Mouse (Mus musculus): ENCODE results near the gene Gm27021. TPM values are rescaled to one million over a fixed set of nuclear protein-coding genes. Genes with fewer than 3 reads are reported as not detected.
A peak's percentile ranks its signal among the peaks of the same experiment; 100 is the strongest.

The Gm27021 gene
- polyA plus RNA-seq, 1 experiment from 2014 or later: 2.3 TPM

DNA sequence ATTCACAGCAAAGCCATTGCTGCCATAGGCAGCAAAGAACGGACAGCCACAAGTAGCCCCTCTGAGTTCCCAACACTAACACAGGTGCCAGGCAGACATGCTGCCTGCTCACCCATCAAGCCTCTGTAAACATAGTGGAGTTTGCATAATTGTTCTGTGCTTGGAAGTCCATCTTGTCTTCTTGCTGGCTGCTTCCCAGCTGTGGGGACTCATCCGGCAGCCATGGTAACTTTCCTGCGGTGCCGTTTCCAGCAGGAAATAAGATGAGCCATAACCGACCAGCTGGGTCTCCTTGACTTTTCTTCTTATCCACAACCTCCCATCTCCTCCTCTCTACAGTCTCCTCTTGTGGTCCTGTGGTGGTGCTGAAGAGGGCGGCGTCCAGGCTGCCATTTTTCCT lies 30.5 kb upstream of the Gm27021 start:
- Histone ChIP-seq H3K27ac (peak overlapping the region; percentile 85), H3K9ac (no peak overlapping the region), H3K4me1 (peaks cover 60% of the 10 kb centered on the region), H3K36me3 (no peaks in the 10 kb centered on the region), H3K4me3 (no peak overlapping the region), H3K27me3 (peaks cover 10% of the 10 kb centered on the region; the same call in 1 of the 2 replicates), H3K9me3 (no peaks in the 10 kb centered on the region), H3K4me2 (no peak overlapping the region)
- 38% methylated on average over 7 of the region's 7 CpGs for WGBS
- no peak for ATAC-seq (ENCODE audit: borderline replicate concordance, extremely low read depth, low FRiP score, low TSS enrichment)

DNA sequence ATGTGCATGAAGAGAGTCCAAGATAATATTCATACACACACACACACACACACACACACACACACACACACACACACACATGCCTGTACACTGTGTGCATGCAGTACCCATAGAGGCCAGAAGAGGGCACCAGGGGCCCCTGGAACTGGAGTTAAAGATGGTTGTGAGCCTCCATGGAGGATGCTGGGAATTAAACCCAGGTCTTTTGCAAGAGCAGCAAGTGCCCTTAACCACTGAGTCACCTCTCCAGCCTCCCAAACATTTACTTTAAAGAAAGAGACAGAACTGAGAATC lies 30.0 kb upstream of the Gm27021 start:
- H3K27ac ChIP-seq: no peak overlapping the region
- no peaks in the 10 kb centered on the region for H3K36me3 ChIP-seq
- no peaks in the 10 kb centered on the region for H3K9me3 ChIP-seq
- ATAC-seq (ENCODE audit: borderline replicate concordance, extremely low read depth, low FRiP score, low TSS enrichment): no peak
- no peak overlapping the region for H3K9ac ChIP-seq
- no peak overlapping the region for H3K4me3 ChIP-seq
- peaks cover 10% of the 10 kb centered on the region; the same call in 1 of the 2 replicates for H3K27me3 ChIP-seq
- H3K4me1 ChIP-seq: peaks cover 60% of the 10 kb centered on the region
- no peak overlapping the region for H3K4me2 ChIP-seq

DNA sequence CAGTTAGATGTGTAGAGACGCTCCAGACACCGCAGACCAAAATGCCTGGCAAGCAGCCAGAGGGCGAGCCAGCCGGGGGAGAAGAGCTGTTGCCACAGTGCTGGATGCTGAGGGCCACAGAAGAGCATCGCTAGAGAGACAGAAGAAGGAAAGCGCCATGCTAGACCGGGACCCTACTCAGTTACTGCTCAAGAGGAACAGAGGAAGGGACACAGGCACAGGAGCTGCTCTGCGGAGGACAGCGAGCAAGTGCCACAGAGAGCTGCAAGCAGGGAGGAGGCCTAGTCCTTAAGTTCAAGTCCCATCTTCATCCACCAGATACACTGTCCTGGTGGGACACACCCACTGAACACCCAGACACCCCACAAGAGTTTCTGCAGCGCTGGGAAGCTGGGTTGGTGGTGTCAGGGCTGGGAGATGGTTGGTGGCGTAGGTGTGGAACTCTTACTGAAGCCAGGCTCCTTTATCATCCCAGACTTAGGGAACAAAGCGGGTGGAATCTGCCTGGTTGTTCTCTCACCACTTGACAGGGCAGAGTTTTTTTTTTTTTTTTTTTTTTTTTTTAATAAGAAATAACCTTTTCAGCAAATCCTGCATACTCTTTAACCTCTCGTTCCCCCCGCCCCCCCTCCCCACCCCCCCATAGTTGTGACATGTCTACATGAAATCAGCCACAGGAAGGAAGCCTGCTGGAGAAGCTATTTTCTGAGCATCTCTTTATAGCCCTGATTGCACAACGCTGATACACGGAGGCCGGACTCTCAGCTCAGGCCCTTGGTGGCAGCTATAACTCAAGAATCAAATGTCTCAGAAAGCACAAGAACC lies 29.5 kb upstream of the Gm27021 start:
- no peak for ATAC-seq (ENCODE audit: borderline replicate concordance, extremely low read depth, low FRiP score, low TSS enrichment)
- no peak overlapping the region for H3K4me3 ChIP-seq
- H3K27ac ChIP-seq: peak overlapping the region; percentile 85
- 45% methylated on average over 15 of the region's 17 CpGs for WGBS
- H3K36me3 ChIP-seq: no peaks in the 10 kb centered on the region
- no peak overlapping the region for H3K9ac ChIP-seq
- 0 out of 2 replicates have a peak overlapping the region, but pooled peaks have one; percentile 3 for H3K4me2 ChIP-seq
- 0 out of 2 replicates have a peak, but pooled peaks cover 6% of the 10 kb centered on the region for H3K27me3 ChIP-seq
- H3K4me1 ChIP-seq: peaks cover 62% of the 10 kb centered on the region
- H3K9me3 ChIP-seq: no peaks in the 10 kb centered on the region

DNA sequence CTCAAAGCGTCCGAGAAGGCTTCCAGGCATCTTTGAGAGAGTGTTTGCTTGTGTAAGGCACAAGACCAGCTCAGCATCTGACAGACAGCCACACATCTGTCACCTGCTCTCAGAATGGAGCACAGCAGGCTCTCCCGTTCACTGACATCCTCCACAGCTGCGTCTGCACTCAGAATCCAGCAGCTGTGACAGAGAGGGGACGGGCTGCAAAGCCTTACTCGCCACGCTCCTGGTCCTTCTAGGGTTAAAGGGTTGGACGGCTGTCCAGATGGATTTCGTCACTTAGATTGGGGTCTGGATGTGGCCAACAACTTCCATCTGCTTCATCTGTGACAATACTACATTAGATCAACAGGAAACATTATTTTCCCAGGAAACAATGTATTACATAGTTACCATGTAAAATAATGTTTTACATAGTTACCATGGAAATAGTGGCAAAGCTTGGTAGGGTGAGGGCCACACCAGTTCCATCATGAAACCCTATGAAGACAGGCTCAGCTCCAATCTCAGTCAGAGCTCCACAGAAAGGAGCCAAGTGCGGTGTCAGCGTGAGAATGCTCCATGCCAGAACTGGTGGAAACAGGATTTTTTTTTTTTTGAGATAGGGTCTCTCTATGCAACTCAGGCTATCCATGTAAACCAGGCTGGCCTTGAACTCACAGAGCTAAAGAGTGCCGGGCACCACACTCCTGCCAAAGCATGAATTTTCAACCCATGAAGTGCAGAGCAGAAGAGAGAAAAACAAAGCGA lies 28.7 kb upstream of the Gm27021 start:
- WGBS: 25% methylated on average over 13 of the region's 13 CpGs
- Histone ChIP-seq H3K27ac (peak overlapping the region; percentile 85), H3K9me3 (no peaks in the 10 kb centered on the region), H3K4me1 (peaks cover 62% of the 10 kb centered on the region), H3K9ac (no peak overlapping the region), H3K36me3 (no peaks in the 10 kb centered on the region), H3K4me2 (peak overlapping the region; percentile 3; the same call in 1 of the 2 replicates), H3K4me3 (no peak overlapping the region), H3K27me3 (no peaks in the 10 kb centered on the region)
- ATAC-seq (ENCODE audit: borderline replicate concordance, extremely low read depth, low FRiP score, low TSS enrichment): peak; percentile 78

DNA sequence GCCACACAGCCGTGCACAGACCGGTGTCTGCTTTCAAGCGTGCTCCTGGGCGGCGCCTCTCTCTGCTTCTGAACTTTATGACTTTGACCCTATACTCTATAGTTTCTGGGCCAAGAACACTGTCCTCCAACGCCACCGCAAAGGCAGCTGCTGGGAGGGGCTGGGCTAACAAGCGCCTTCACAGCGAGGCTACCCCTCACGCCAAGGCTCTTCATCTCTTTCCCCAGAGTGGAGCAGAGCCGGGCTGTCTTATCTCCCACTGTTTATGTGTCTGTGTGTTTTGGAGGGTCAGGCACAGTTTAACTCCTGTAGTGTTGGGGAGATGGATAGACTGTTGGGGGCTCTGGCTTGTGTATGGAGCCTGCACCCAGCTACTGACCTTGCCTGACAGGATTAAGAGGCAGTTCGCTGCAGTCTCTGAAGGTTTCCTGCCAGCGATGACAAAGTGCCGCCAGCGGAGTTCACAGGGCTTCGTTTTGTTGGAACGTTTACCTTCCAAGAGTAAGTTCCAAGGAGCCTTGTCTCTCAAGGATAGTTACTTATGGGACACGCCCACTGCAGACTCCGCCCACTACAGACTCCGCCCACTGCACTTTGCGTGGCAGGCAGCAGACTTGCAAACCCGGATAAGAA lies 26.1 kb upstream of the Gm27021 start:
- peak; percentile 90 for ATAC-seq (ENCODE audit: borderline replicate concordance, extremely low read depth, low FRiP score, low TSS enrichment)
- no peak overlapping the region for H3K9ac ChIP-seq
- peaks cover 16% of the 10 kb centered on the region; the same call in 1 of the 2 replicates for H3K27me3 ChIP-seq
- peaks cover 49% of the 10 kb centered on the region for H3K4me1 ChIP-seq
- H3K27ac ChIP-seq: peak overlapping the region; percentile 58; the same call in 1 of the 2 replicates
- H3K4me3 ChIP-seq: no peak overlapping the region
- 9% methylated on average over 22 of the region's 22 CpGs for WGBS
- no peaks in the 10 kb centered on the region for H3K9me3 ChIP-seq
- peak overlapping the region; percentile 24; the same call in 1 of the 2 replicates for H3K4me2 ChIP-seq
- no peaks in the 10 kb centered on the region for H3K36me3 ChIP-seq

DNA sequence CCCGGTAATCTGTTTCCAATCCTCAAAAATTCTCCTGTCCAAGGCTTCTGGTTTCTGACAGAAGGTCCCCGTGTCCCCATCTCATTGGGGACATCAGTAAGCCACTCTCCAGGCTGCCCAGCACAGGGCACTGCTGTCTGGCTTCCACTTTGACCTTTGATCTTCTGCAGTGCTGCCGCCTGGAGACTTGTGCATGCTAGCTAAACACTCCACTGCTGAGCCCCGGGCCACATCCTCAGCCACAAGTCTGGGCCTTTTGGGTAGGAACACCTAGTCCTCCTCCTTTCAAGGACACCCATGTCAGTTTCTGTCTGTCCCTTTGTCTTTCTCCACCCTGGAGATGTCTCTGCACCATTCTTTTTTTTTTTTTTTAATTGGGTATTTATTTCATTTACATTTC lies 25.1 kb upstream of the Gm27021 start:
- peaks cover 26% of the 10 kb centered on the region for H3K27me3 ChIP-seq
- ATAC-seq (ENCODE audit: borderline replicate concordance, extremely low read depth, low FRiP score, low TSS enrichment): no peak
- no peak overlapping the region for H3K27ac ChIP-seq
- no peaks in the 10 kb centered on the region for H3K9me3 ChIP-seq
- H3K36me3 ChIP-seq: no peaks in the 10 kb centered on the region
- H3K4me2 ChIP-seq: no peak overlapping the region
- H3K9ac ChIP-seq: no peak overlapping the region
- 50% methylated on average over 4 of the region's 4 CpGs for WGBS
- peaks cover 39% of the 10 kb centered on the region for H3K4me1 ChIP-seq
- no peak overlapping the region for H3K4me3 ChIP-seq

DNA sequence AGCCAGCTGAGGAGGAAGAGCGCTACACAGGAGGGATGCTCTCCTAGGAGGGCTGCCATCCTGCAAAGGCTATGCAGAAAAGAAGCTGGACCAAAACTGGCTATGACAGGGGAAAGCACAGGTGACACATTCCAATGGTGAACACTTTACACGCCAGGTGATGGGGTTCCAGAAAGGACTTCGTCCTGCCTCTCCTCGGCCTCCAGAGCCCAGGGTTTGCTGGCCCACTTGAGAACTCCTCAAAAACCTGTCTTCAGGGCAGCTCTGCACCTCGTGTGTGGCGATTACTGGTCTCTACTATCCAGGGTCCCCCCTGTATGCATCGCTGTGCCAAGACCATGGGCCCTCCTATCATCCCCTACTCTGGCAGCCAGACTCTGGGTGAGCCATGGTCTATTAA lies 20.6 kb upstream of the Gm27021 start:
- Histone ChIP-seq H3K36me3 (no peaks in the 10 kb centered on the region), H3K9me3 (no peaks in the 10 kb centered on the region), H3K4me3 (no peak overlapping the region), H3K27ac (no peak overlapping the region), H3K9ac (no peak overlapping the region), H3K27me3 (peaks cover 36% of the 10 kb centered on the region), H3K4me1 (peaks cover 10% of the 10 kb centered on the region), H3K4me2 (no peak overlapping the region)
- WGBS: 79% methylated on average over 7 of the region's 7 CpGs
- ATAC-seq (ENCODE audit: borderline replicate concordance, extremely low read depth, low FRiP score, low TSS enrichment): no peak

DNA sequence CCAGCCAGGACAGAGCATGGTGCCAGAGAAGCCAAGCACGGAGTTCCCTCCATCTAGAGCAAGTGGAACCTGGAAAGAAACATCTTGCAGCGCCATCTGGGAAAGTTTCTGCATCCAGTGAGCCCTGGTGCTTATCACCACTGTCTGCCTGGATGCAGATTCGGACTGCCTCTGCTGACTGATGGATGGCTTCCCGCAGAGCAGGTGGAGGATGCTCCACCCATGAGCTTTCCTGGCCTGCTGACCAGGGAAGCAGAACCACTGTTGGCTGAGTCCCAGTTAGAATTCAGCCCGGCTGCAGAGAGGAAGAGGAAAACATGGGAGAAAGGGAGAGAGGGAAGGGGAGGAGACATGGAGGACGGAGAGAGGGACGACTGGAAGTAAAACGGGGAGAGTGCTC lies 19.9 kb upstream of the Gm27021 start:
- peaks cover 8% of the 10 kb centered on the region for H3K4me1 ChIP-seq
- H3K9me3 ChIP-seq: no peaks in the 10 kb centered on the region
- no peak overlapping the region for H3K27ac ChIP-seq
- no peaks in the 10 kb centered on the region for H3K36me3 ChIP-seq
- no peak overlapping the region for H3K4me2 ChIP-seq
- ATAC-seq (ENCODE audit: borderline replicate concordance, extremely low read depth, low FRiP score, low TSS enrichment): no peak
- no peak overlapping the region for H3K9ac ChIP-seq
- H3K4me3 ChIP-seq: no peak overlapping the region
- 49% methylated on average over 8 of the region's 8 CpGs for WGBS
- peaks cover 36% of the 10 kb centered on the region for H3K27me3 ChIP-seq

DNA sequence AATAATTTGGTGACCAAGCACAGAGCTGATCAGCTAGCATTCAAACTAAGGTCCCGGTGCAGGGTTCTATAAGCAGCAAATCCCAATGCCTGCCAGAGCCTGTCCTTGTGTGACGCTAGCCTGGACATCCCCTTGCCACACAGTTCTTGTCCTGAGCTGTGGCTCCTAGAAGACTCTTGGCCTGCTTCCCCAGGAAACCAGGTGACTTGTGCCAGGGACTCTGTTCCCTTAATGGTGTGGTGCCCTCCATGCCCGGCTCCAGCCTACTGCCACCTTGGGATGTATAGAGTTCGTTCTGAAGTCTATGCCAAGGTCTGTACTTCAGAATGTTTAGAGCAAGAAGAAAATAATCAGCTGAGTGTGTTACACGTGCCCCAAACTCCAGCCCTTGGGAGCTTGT lies 18.7 kb upstream of the Gm27021 start:
- no peaks in the 10 kb centered on the region for H3K9me3 ChIP-seq
- no peaks in the 10 kb centered on the region for H3K36me3 ChIP-seq
- H3K4me1 ChIP-seq: peaks cover 8% of the 10 kb centered on the region
- H3K27ac ChIP-seq: no peak overlapping the region
- H3K27me3 ChIP-seq: peaks cover 36% of the 10 kb centered on the region
- no peak overlapping the region for H3K4me2 ChIP-seq
- no peak overlapping the region for H3K9ac ChIP-seq
- no peak for ATAC-seq (ENCODE audit: borderline replicate concordance, extremely low read depth, low FRiP score, low TSS enrichment)
- no peak overlapping the region for H3K4me3 ChIP-seq
- 80% methylated on average over 5 of the region's 5 CpGs for WGBS

DNA sequence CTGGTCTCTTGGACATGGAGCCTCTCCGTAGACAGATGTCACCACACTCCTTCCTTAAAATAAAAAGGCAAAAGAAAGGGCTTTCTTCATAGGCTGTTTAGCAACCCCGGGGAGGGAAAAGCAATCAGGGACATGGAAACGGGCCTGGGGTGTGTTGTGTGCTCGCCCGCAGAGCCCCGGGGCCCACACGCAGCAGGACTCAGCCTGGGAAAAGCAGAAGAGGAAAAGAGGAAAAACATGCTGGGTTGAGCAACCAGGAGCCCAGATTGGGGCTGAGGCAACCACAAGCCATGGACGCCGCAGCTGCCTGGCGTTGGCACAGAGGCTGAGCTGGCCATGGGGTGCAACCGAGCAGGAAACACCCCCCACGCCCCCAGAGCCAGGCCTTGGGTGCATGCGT lies 18.2 kb upstream of the Gm27021 start:
- WGBS: 81% methylated on average over 12 of the region's 13 CpGs

DNA sequence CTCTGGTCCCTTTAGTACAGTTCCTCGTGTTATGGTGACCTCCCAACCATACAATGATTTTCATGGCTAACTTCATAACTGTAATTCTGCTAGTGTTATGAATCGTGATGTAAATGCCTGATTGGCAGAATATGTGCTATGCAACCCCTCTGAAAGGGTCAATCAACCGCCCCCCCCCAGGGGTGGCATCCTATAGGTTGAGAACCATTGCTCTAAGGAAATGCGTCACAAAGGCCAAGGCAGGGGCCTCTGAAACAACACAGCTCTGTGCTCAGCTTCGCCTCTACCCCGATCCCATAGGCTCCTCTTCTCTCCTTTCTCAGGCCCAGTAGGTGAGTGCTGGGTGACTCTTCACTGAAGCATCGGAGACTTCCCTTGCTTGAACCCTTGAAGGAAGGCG lies 17.7 kb upstream of the Gm27021 start:
- Histone ChIP-seq H3K9me3 (no peaks in the 10 kb centered on the region), H3K27me3 (peaks cover 33% of the 10 kb centered on the region), H3K4me1 (peaks cover 8% of the 10 kb centered on the region), H3K36me3 (no peaks in the 10 kb centered on the region), H3K4me2 (no peak overlapping the region), H3K27ac (no peak overlapping the region), H3K9ac (no peak overlapping the region), H3K4me3 (no peak overlapping the region)
- ATAC-seq (ENCODE audit: borderline replicate concordance, extremely low read depth, low FRiP score, low TSS enrichment): no peak
- WGBS: 85% methylated on average over 8 of the region's 8 CpGs

More for the DNA sequence above, 18.2 kb upstream of the Gm27021 start:
- Histone ChIP-seq H3K36me3 (no peaks in the 10 kb centered on the region), H3K4me1 (peaks cover 8% of the 10 kb centered on the region), H3K27ac (no peak overlapping the region), H3K4me2 (no peak overlapping the region), H3K27me3 (peaks cover 34% of the 10 kb centered on the region), H3K9ac (no peak overlapping the region), H3K9me3 (no peaks in the 10 kb centered on the region), H3K4me3 (no peak overlapping the region)
- ATAC-seq (ENCODE audit: borderline replicate concordance, extremely low read depth, low FRiP score, low TSS enrichment): peak; percentile 20; the same call in 1 of the 2 replicates

DNA sequence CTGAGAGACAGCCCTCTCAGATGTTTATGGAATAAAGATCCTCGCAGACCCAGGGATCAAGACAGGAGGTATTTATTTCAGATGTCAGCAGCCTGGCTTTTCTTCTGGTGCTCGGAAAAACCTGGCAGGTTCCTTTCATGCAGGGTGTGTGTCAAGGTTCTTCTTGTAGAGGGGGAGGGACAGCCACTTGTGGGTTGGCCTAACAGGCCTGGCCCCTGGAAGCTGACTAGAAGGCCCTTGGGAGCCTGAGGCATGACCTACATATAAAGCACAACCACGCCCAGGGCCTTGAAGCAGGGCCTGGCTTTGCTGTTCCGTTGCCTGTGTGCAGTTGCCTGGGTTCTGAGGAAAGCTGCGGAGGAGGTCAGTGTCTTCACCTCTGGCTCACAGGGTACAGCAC lies 17.2 kb upstream of the Gm27021 start:
- Histone ChIP-seq H3K4me2 (no peak overlapping the region), H3K4me1 (peaks cover 8% of the 10 kb centered on the region), H3K9me3 (no peaks in the 10 kb centered on the region), H3K9ac (no peak overlapping the region), H3K27ac (no peak overlapping the region), H3K4me3 (no peak overlapping the region), H3K36me3 (no peaks in the 10 kb centered on the region), H3K27me3 (peaks cover 28% of the 10 kb centered on the region)
- WGBS: 52% methylated on average over 5 of the region's 5 CpGs
- no peak for ATAC-seq (ENCODE audit: borderline replicate concordance, extremely low read depth, low FRiP score, low TSS enrichment)
